Mouse (Mus musculus): ENCODE measurements around the gene Dnajc12.

GRCm38 (mm10) chr10:63412756-63413155 lies 30.5 kb downstream of the Dnajc12 start:
- no peak for TF ChIP-seq POLR2A (IDR thresholded peaks at IDR 0.05; ENCODE audit: borderline replicate concordance, low read depth, low read length)
- no peak for TF ChIP-seq CTCF (IDR thresholded peaks at IDR 0.05; ENCODE audit: low read depth, low read length)

Measured in bone marrow macrophage, adult 2 months (primary cell).